Mouse (Mus musculus) neural tube, embryonic 11.5 days (tissue): ENCODE data around the gene Lrrc3c. TPM values are rescaled to one million over a fixed set of nuclear protein-coding genes. Genes with fewer than 3 reads are reported as not detected.

Source experiments
- ATAC-seq: fragments of 200-750 bp; cut with Nextera tagmentation; 2 replicates; pipeline ENCODE4 v1.8.0; 2017; ENCODE audit warnings: moderate number of reproducible peaks, mild to moderate bottlenecking, moderate TSS enrichment, moderate library complexity; ENCODE audit not compliant: insufficient read depth, low FRiP score, low TSS enrichment
- DNase-seq: peaks from one replicate; pipeline ENCODE4 v3.0.0-alpha.2; 2015; ENCODE audit warnings: low spot score
- H3K27ac ChIP-seq: fragments of 300-500 bp; sonication (generic); 2 replicates; pipeline ENCODE4 v1.5.1; 2014; ENCODE audit warnings: low read depth, mild to moderate bottlenecking, low read length
- H3K27me3 ChIP-seq: fragments of 300-500 bp; sonication (generic); 2 replicates; pipeline ENCODE4 v1.6.1; 2014; ENCODE audit warnings: mild to moderate bottlenecking, low read length, mixed read lengths; ENCODE audit not compliant: control insufficient read depth, insufficient read depth
- H3K36me3 ChIP-seq: fragments of 300-500 bp; sonication (generic); 2 replicates; pipeline ENCODE4 v1.6.1; 2014; ENCODE audit warnings: mild to moderate bottlenecking, low read length, moderate library complexity, mixed read lengths; ENCODE audit not compliant: control insufficient read depth, insufficient read depth
- H3K4me1 ChIP-seq: fragments of 300-500 bp; sonication (generic); 2 replicates; pipeline ENCODE4 v1.6.1; 2014; ENCODE audit warnings: low read length, mixed read lengths; ENCODE audit not compliant: control insufficient read depth, insufficient read depth
- H3K4me2 ChIP-seq: fragments of 300-500 bp; sonication (generic); 2 replicates; pipeline ENCODE4 v1.6.1; 2014; ENCODE audit warnings: low read depth, mild to moderate bottlenecking, moderate library complexity
- H3K4me3 ChIP-seq: fragments of 300-500 bp; sonication (generic); 2 replicates; pipeline ENCODE4 v1.5.1; 2014; ENCODE audit warnings: low read depth, low read length
- H3K9ac ChIP-seq: fragments of 300-500 bp; sonication (generic); 2 replicates; pipeline ENCODE4 v1.6.1; 2014; ENCODE audit warnings: mild to moderate bottlenecking, low read length
- H3K9me3 ChIP-seq: fragments of 300-500 bp; sonication (generic); 2 replicates; pipeline ENCODE4 v1.6.1; 2016; ENCODE audit warnings: low read length; ENCODE audit not compliant: control insufficient read depth
- WGBS: fragments of 180-500 bp; shearing (Covaris S2); extraction: QIAGEN DNeasy Blood & Tissue Kit; methylation state at CpG from one replicate; pipeline ENCODE4 v1.1.7; 2014; 5-methylcytosine and 5-hydroxymethylcytosine counted together
- polyA plus RNA-seq: library from polyadenylated mRNA; unstranded; fragments of >200 nt; fragmentation: Nextera tagmentation; extraction: Ambion mirVana; gene quantifications from 2 replicates; pipeline ENCODE4 v1.2.1, GENCODE M21; 2014

The Lrrc3c gene
- polyA plus RNA-seq, 1 experiment from 2014 or later = not detected

- H3K36me3 ChIP-seq = peaks cover 7% of the 10 kb centered on the region
- H3K9ac ChIP-seq = no peak overlapping the region
- ATAC-seq (no peak), DNase-seq (no peak)
- H3K4me3 ChIP-seq = no peak overlapping the region
- H3K9me3 ChIP-seq = no peaks in the 10 kb centered on the region
- no peaks in the 10 kb centered on the region for H3K27me3 ChIP-seq
- no peak overlapping the region for H3K27ac ChIP-seq
- H3K4me2 ChIP-seq = no peak overlapping the region
- 87% methylated on average over 3 of the region's 3 CpGs for WGBS
- peaks cover 20% of the 10 kb centered on the region for H3K4me1 ChIP-seq
Measured at GRCm38 (mm10) chr11:98583265-98583552, 14.9 kb upstream of the Lrrc3c start.

DNA sequence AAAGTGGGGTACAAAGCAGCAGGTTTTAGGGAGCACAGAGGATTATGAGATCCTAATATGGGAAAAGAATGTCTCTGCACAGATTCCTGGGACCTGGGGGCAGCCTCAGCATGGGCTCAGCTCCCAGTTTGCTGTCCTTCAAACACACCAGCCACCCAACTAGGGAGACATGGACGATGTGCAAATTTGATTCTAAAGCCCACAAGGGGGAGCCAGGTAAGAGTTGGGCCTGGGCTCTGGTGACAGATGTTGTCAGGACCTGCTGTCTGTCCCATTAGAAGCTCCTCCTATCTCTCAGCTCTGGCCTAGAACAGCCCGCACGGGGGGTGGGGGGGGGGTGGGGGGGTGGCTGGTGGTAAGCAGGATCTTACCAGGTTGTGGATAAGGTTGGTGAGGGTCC, 14.5 kb upstream of the Lrrc3c start:
- Histone ChIP-seq H3K27ac (no peak overlapping the region), H3K4me1 (peaks cover 23% of the 10 kb centered on the region), H3K36me3 (peaks cover 7% of the 10 kb centered on the region), H3K4me2 (no peak overlapping the region), H3K4me3 (no peak overlapping the region), H3K9me3 (no peaks in the 10 kb centered on the region), H3K27me3 (no peaks in the 10 kb centered on the region), H3K9ac (no peak overlapping the region)
- DNase-seq = no peak
- WGBS = 27% methylated on average over 3 of the region's 3 CpGs
- ATAC-seq = no peak

GRCm38 (mm10) chr11:98584146-98584545, 13.9 kb upstream of the Lrrc3c start:
- H3K4me1 ChIP-seq = peaks cover 23% of the 10 kb centered on the region
- H3K4me2 ChIP-seq = no peak overlapping the region
- H3K9me3 ChIP-seq = no peaks in the 10 kb centered on the region
- no peak overlapping the region for H3K27ac ChIP-seq
- WGBS = 45% methylated on average over 1 of the region's 1 CpGs
- ATAC-seq (no peak), DNase-seq (no peak)
- H3K27me3 ChIP-seq = no peaks in the 10 kb centered on the region
- no peak overlapping the region for H3K9ac ChIP-seq
- H3K4me3 ChIP-seq = no peak overlapping the region
- H3K36me3 ChIP-seq = peaks cover 7% of the 10 kb centered on the region

- DNase-seq (no peak), ATAC-seq (no peak)
- Histone ChIP-seq H3K9ac (no peak overlapping the region), H3K27me3 (no peaks in the 10 kb centered on the region), H3K4me1 (peaks cover 23% of the 10 kb centered on the region), H3K4me3 (no peak overlapping the region), H3K9me3 (no peaks in the 10 kb centered on the region), H3K36me3 (peaks cover 7% of the 10 kb centered on the region), H3K27ac (no peak overlapping the region), H3K4me2 (no peak overlapping the region)
- WGBS = 93% methylated on average over 6 of the region's 6 CpGs
Measured at GRCm38 (mm10) chr11:98584629-98585177, 13.4 kb upstream of the Lrrc3c start.

GRCm38 (mm10) chr11:98586087-98586891, 11.8 kb upstream of the Lrrc3c start:
- H3K4me1 ChIP-seq = peaks cover 23% of the 10 kb centered on the region
- ATAC-seq (peak; percentile 39; the same call in 1 of the 2 replicates), DNase-seq (no peak)
- peak overlapping the region; percentile 82 for H3K4me3 ChIP-seq
- no peaks in the 10 kb centered on the region for H3K27me3 ChIP-seq
- peaks cover 7% of the 10 kb centered on the region for H3K36me3 ChIP-seq
- WGBS = 3% methylated on average over 22 of the region's 22 CpGs
- H3K4me2 ChIP-seq = peak overlapping the region; percentile 81
- H3K9ac ChIP-seq = peak overlapping the region; percentile 76
- no peak overlapping the region for H3K27ac ChIP-seq
- H3K9me3 ChIP-seq = no peaks in the 10 kb centered on the region

GRCm38 (mm10) chr11:98586892-98587563, 11.1 kb upstream of the Lrrc3c start, which contains the start of gene Ormdl3:
TSS of gene Ormdl3 (minus strand) at chr11:98587368.
- Histone ChIP-seq H3K9ac (peak within 1 kb of the TSS; percentile 76), H3K27ac (peak within 1 kb of the TSS; percentile 49; the same call in 1 of the 2 replicates), H3K27me3 (no peaks in the 10 kb centered on the region), H3K4me3 (peak within 1 kb of the TSS; percentile 82), H3K9me3 (no peaks in the 10 kb centered on the region), H3K36me3 (peaks cover 7% of the 10 kb centered on the region), H3K4me2 (peak within 1 kb of the TSS; percentile 81), H3K4me1 (peaks cover 23% of the 10 kb centered on the region)
- WGBS = under 1% methylated on average over 48 of the region's 49 CpGs
- peak; percentile 98 for DNase-seq
- peak; percentile 94 for ATAC-seq

DNA sequence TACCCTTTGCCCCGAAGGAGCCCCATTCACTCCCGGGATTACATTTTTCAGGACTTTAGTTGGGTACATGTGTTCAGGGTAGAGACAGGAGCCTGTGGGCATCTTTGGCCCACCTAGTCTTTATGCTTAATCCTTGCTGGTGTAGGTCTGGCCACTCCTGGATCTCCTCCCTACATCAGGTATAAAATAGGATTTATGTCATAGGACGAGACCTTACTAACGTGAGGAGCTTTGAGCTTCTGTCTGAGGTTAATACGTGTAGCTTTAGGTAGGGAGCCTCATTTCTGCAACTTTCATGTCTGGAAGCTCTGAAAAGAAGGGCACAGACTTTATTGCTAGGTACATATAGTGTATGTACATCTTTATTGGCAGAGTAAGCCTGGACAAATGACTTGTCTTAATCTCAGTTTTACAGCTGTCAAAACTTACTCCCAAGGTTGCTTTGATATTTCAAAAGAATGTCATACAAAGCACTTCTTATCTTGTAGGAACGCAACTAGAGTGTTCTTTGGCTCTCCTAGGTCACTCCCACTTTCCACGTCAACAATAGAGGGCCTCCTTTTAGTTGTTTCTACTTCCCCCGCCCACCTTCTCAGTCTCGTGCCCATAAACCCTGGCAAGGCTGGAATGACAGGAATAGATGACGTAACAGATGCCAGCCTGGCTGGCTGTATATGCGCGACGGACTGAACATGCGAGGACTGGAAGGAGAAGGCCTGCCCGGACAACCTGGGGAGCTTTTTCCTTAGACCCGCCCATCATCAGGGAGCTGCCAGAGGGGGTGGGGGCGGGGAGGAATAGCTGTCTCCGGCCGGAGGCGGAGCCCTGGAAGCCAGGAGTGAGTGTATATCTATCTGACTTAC, 10.2 kb upstream of the Lrrc3c start:
- H3K4me1 ChIP-seq = peaks cover 23% of the 10 kb centered on the region
- peak overlapping the region; percentile 27 for H3K9ac ChIP-seq
- H3K27me3 ChIP-seq = no peaks in the 10 kb centered on the region
- H3K27ac ChIP-seq = peak overlapping the region; percentile 49; the same call in 1 of the 2 replicates
- H3K4me2 ChIP-seq = peak overlapping the region; percentile 44
- no peaks in the 10 kb centered on the region for H3K9me3 ChIP-seq
- H3K36me3 ChIP-seq = peaks cover 6% of the 10 kb centered on the region
- H3K4me3 ChIP-seq = peak overlapping the region; percentile 82
- ATAC-seq (no peak), DNase-seq (peak; percentile 60)
- 7% methylated on average over 20 of the region's 20 CpGs for WGBS

DNA sequence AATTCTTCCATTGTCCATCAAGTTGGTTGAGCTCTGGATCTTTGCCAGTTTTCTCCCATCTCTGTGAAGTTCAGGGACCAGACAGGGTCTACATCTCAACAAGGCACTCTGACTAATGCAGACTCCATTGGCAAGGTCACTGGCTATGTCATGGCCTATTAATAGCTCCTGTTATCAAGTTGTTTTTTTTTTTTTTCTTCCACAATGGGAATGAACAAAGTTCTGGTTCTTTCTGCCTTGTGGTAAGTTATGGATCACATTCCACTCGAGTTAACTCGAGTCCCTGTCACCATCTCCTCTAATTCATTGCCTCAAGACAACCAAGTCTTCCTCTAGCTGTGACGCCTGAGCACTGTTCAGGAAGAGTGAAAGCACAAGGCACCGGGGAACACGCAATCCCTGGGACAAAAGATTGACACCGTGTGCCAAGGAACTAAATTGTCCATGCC, 9.2 kb upstream of the Lrrc3c start:
- Histone ChIP-seq H3K36me3 (no peaks in the 10 kb centered on the region), H3K27ac (no peak overlapping the region), H3K9me3 (no peaks in the 10 kb centered on the region), H3K4me3 (no peak overlapping the region), H3K4me1 (peaks cover 23% of the 10 kb centered on the region), H3K4me2 (no peak overlapping the region), H3K27me3 (no peaks in the 10 kb centered on the region), H3K9ac (no peak overlapping the region)
- DNase-seq (no peak), ATAC-seq (no peak)
- 70% methylated on average over 6 of the region's 6 CpGs for WGBS
